Mouse (Mus musculus) thymus, adult 2 months (tissue): Measurements from ENCODE around the gene Man1c1. TPM values are rescaled to one million over a fixed set of nuclear protein-coding genes. Genes with fewer than 3 reads are reported as not detected.

Experiments used
- DNase-seq: peaks from one replicate; pipeline ENCODE4 v3.0.0; 2021
- H3K27ac ChIP-seq: fragments of 200-500 bp; 2 replicates; pipeline ENCODE4 v1.5.1; 2012; ENCODE audit warnings: low read length, control low read depth; ENCODE audit not compliant: control insufficient read depth, insufficient read depth
- H3K27me3 ChIP-seq: fragments of 200-500 bp; 2 replicates; pipeline ENCODE4 v1.6.1; 2012; ENCODE audit warnings: mild to moderate bottlenecking, low read length, moderate library complexity, mixed read lengths; ENCODE audit not compliant: control insufficient read depth, insufficient read depth
- H3K36me3 ChIP-seq: fragments of 200-500 bp; 2 replicates; pipeline ENCODE4 v1.6.1; 2012; ENCODE audit warnings: mild to moderate bottlenecking, low read length, moderate library complexity; ENCODE audit not compliant: control insufficient read depth, insufficient read depth
- H3K4me1 ChIP-seq: fragments of 200-500 bp; replicated peaks from 2 replicates; pipeline ENCODE4 v1.6.1; 2012; ENCODE audit warnings: low read length; ENCODE audit not compliant: control insufficient read depth, insufficient read depth
- H3K4me3 ChIP-seq: fragments of 200-500 bp; 2 replicates; pipeline ENCODE4 v1.5.1; 2012; ENCODE audit warnings: mild to moderate bottlenecking, low read length, control low read depth, moderate library complexity; ENCODE audit not compliant: control insufficient read depth, insufficient read depth
- CTCF ChIP-seq: fragments of 200-500 bp; IDR thresholded peaks from 2 replicates; pipeline ENCODE4 v1.5.1; 2012; ENCODE audit warnings: mild to moderate bottlenecking, control low read depth, low read length, moderate library complexity, borderline replicate concordance; ENCODE audit not compliant: control insufficient read depth, poor library complexity, insufficient read depth; ENCODE audit errors: extremely low read depth
- POLR2A ChIP-seq: fragments of 200-500 bp; IDR thresholded peaks from 2 replicates; pipeline ENCODE4 v1.6.1; 2012; ENCODE audit warnings: mild to moderate bottlenecking, low read length, control low read depth, moderate library complexity; ENCODE audit not compliant: control insufficient read depth, poor library complexity, insufficient read depth; ENCODE audit errors: extremely low read depth
- WGBS: fragments of 180-500 bp; shearing (Covaris S2); methylation state at CpG from one replicate; pipeline ENCODE4 v1.1.7; 2018; 5-methylcytosine and 5-hydroxymethylcytosine counted together
- polyA plus RNA-seq: library from polyadenylated mRNA; depleted of rRNA; stranded (reverse); fragments of >200 nt; gene quantifications from 2 replicates; pipeline ENCODE4 v1.2.3, GENCODE M21; 2012

Man1c1 gene
- polyA plus RNA-seq, 1 experiment = 5.5 TPM

DNA sequence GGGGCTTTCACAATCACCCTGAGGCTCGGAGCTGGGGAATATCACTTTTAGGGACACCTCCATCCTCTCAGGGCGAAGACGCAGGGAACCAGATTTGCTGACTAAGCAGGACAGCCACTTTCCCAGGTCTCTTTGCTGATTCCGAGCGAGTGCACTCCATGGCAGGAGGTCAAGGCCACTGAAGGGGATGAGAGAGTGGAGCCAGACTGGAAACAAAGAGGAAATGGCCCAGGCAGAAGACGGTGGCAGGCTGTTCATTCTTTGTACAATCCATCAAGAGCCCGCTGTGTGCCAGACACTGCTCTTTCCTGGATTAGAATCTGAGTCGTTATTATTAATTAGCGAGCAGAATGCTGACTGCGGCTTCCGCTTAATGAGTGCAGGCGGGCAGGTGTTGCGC, 70.1 kb downstream of the Man1c1 start:
- DNase-seq = no peak
- H3K27me3 ChIP-seq = no peaks in the 10 kb centered on the region
- 96% methylated on average over 13 of the region's 13 CpGs for WGBS

DNA sequence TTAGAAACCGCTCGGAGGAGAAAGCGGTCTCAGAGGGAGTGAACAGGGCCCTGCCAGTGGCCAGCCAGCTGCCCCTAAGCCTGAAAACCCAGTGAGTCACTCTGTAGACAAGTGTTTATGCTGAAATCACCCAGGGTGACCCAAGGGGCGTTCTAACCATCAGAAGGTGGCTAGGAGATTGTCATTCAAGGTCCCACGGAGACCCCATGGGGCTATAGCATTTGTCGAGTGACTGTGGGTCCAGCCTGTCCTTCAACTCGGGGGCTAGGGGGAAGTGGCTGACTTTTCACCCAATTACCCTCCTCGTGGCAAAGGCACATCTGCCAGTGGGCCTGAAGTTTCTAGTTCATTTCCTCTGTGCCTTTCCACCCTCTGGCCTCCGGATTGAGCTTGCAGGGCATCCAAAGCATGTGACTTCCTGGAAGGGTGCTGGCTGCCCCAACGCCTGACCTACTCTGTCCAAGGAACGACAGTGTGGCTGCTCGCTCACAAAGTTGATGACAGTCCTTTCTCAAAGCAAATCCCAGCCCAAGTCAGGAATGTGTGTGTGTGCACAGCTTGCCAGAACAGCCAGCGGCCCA, 71.9 kb downstream of the Man1c1 start:
- peaks cover 4% of the 10 kb centered on the region; the same call in 1 of the 2 replicates for H3K4me1 ChIP-seq
- H3K27ac ChIP-seq = no peak overlapping the region
- DNase-seq = no peak
- H3K27me3 ChIP-seq = no peaks in the 10 kb centered on the region
- TF ChIP-seq CTCF = no peak
- TF ChIP-seq POLR2A = no peak
- H3K4me3 ChIP-seq = no peak overlapping the region
- H3K36me3 ChIP-seq = no peaks in the 10 kb centered on the region
- WGBS = 44% methylated on average over 13 of the region's 13 CpGs

More for the DNA sequence above, 70.1 kb downstream of the Man1c1 start:
- H3K4me1 ChIP-seq = peaks cover 4% of the 10 kb centered on the region; the same call in 1 of the 2 replicates
- TF ChIP-seq CTCF (no peak), POLR2A (no peak)
- no peak overlapping the region for H3K27ac ChIP-seq
- H3K4me3 ChIP-seq = no peak overlapping the region
- H3K36me3 ChIP-seq = no peaks in the 10 kb centered on the region

DNA sequence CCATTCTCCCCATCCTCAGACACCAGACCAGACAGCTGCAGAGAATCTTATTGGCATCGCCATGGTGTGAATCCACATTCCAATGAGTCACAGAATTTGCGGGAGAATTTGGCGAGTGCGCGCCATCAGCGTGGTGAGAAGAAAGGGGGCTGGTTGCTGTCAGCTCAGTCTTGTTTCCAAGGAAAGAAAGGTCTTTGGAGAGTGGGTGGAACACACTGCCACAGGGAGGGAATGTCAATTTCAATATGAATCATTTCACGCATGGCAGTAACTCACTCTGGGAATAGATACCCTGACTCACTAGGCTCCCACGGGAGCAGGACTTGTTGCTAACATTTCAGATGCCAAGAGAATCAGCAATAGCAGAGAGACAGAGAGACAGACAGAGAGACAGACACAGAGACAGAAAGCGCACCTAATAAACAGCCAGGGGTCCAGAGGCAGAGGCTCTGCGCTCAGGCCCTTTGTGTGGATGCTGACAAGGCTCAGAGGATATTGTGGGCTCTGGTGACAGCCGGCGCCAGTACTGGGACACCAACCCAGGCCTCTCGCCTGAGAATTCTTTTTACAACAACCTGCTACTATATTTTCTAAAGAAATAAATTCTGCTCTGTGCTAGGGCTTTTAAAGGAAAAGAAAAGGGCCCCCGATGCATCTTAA, 72.5 kb downstream of the Man1c1 start:
- TF ChIP-seq POLR2A = no peak
- TF ChIP-seq CTCF = no peak
- no peak for DNase-seq
- Histone ChIP-seq H3K4me1 (peaks cover 4% of the 10 kb centered on the region; the same call in 1 of the 2 replicates), H3K36me3 (no peaks in the 10 kb centered on the region), H3K27me3 (no peaks in the 10 kb centered on the region), H3K4me3 (no peak overlapping the region), H3K27ac (no peak overlapping the region)
- 93% methylated on average over 14 of the region's 14 CpGs for WGBS

DNA sequence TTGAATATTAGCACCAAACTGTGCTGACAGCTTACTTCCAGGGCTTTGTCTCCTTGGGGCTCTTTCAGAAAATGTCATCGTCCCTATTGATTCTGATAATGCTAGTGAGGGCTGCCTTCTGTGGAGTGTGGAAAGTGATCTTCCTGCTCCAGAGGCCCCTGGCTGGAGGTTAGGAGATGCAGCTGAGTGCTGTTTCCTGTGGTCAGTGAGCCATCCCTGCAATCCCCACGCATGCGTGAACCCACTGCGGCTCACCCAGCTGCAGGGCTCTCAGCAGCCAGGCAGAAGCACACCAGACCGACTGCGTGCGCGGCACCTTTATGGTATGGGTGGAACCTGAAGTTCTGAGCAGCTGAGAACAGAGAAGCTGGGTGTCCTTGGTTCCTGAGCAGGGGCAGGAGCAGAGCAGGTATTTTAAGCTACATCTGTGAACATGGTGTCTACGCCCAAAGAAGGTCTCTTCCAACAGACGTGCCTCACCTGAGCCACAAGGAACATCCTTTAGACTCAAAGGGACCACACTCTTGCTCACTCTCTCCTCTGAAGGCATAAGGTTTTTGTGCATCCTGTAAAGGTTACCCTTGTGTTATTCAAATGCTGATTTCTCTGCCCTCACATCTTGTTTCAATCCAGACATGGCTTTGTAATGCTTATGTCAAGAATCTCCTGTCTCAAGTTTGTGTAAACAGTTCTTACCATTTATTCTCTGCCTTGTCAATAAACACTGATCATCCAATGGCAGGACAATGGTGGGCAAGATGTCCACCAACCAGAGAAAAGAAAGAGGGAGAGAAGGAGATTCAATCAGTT, 75.3 kb downstream of the Man1c1 start:
- peaks cover 4% of the 10 kb centered on the region; the same call in 1 of the 2 replicates for H3K4me1 ChIP-seq
- H3K27me3 ChIP-seq = no peaks in the 10 kb centered on the region
- no peaks in the 10 kb centered on the region for H3K36me3 ChIP-seq
- 80% methylated on average over 10 of the region's 10 CpGs for WGBS
- no peak for DNase-seq
- no peak overlapping the region for H3K4me3 ChIP-seq
- TF ChIP-seq POLR2A (no peak), CTCF (no peak)
- no peak overlapping the region for H3K27ac ChIP-seq

DNA sequence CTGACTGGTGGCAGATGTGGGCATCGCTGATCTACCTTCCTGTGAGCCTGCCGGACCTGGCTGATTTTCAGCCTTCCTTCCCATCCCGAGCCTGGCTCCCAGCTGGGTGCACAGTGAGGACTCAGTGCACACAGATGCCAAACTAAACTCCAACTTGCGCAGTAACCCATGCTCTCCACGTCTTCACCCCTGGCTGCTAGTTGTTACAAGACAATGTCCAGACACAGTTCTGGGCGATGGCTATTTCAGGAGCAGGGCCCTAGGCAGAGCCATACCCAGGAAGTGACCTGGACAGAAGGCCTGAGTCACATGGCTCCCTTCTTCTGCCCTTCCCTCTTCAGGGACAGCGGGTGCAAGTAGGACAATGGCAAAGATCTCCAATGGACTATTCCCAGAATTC, 76.0 kb downstream of the Man1c1 start:
- TF ChIP-seq POLR2A (no peak), CTCF (no peak)
- no peaks in the 10 kb centered on the region for H3K36me3 ChIP-seq
- peaks cover 4% of the 10 kb centered on the region; the same call in 1 of the 2 replicates for H3K4me1 ChIP-seq
- no peak for DNase-seq
- 95% methylated on average over 7 of the region's 7 CpGs for WGBS
- no peaks in the 10 kb centered on the region for H3K27me3 ChIP-seq
- H3K27ac ChIP-seq = no peak overlapping the region
- H3K4me3 ChIP-seq = no peak overlapping the region

DNA sequence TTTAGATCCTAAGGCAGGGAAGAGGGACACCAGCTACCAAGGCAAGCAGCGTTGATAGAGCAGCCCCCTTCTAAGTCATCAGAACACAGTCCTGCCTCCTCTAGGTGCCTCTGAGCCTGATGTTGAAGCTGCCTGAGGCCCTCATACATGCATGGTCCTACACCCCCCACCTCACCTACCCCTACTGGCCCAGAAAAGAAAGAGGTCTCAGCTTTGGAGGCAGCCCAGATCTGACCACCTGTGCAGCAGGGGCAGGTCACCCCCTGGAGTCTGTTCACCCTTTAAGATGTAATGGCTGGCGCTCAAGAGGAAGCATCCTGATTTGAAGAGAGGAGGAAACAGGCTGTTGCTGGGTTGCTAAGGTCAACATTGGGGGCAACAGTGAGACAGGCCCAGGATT, 77.2 kb downstream of the Man1c1 start:
- H3K36me3 ChIP-seq = no peaks in the 10 kb centered on the region
- no peaks in the 10 kb centered on the region for H3K4me1 ChIP-seq
- no peak overlapping the region for H3K4me3 ChIP-seq
- no peak for DNase-seq
- H3K27ac ChIP-seq = no peak overlapping the region
- TF ChIP-seq POLR2A (no peak), CTCF (no peak)
- H3K27me3 ChIP-seq = no peaks in the 10 kb centered on the region
- 92% methylated on average over 2 of the region's 2 CpGs for WGBS
